Mouse (Mus musculus) CH12.LX (cell line): Measurements from ENCODE around the gene Scaf1. TPM values are rescaled to one million over a fixed set of nuclear protein-coding genes. Genes with fewer than 3 reads are reported as not detected.

Experiments used
- DNase-seq: peaks from one replicate; pipeline ENCODE4 v3.0.0-alpha.2; 2013; ENCODE audit errors: extremely low read depth
- H3K27ac ChIP-seq: 2 replicates; pipeline ENCODE4 v1.5.1; 2012; ENCODE audit warnings: low read depth, mild to moderate bottlenecking, control low read depth, moderate library complexity; ENCODE audit not compliant: insufficient read depth
- H3K27me3 ChIP-seq: replicated peaks from 2 replicates; pipeline ENCODE3; 2012; ENCODE audit warnings: inconsistent platforms
- H3K36me3 ChIP-seq, 2 experiments: replicated peaks in 1 of 2; 2 replicates each; pipeline versions ENCODE3 to v1.6.1; 2012; ENCODE audit warnings: inconsistent platforms in 1 of 2, low read length in 1 of 2, mild to moderate bottlenecking in 1 of 2, mixed read lengths in 1 of 2, moderate library complexity in 1 of 2; ENCODE audit not compliant: control insufficient read depth in 1 of 2, insufficient read depth in 1 of 2
- H3K4me1 ChIP-seq, 2 experiments: 2 replicates each; pipeline ENCODE4 v1.6.1; 2012; ENCODE audit warnings: inconsistent platforms in 1 of 2, moderate library complexity in 1 of 2; ENCODE audit not compliant: insufficient read depth in 2 of 2, control insufficient read depth in 1 of 2
- H3K4me2 ChIP-seq: 2 replicates; pipeline ENCODE4 v1.6.1; 2012; ENCODE audit warnings: low read depth, mild to moderate bottlenecking, control low read depth; ENCODE audit not compliant: poor library complexity, insufficient read depth, severe bottlenecking
- H3K4me3 ChIP-seq, 3 experiments: fragments of 150-350 bp in 1 of 3; sonication (generic) in 1 of 3; replicated peaks in 1 of 3; 2 replicates each; pipeline versions ENCODE3 to v1.5.1; 2011 to 2012; ENCODE audit warnings: low read depth in 2 of 3, low read length in 2 of 3, mild to moderate bottlenecking in 2 of 3, moderate library complexity in 2 of 3, control low read depth in 1 of 3, improper control_type of control experiment in 1 of 3, inconsistent platforms in 1 of 3, mixed read lengths in 1 of 3; ENCODE audit not compliant: poor library complexity in 1 of 3
- H3K79me2 ChIP-seq: replicated peaks from 2 replicates; pipeline ENCODE4 v1.6.1; 2012; ENCODE audit warnings: mild to moderate bottlenecking, moderate library complexity; ENCODE audit not compliant: control insufficient read depth, poor library complexity, insufficient read depth, severe bottlenecking; ENCODE audit errors: extremely low read depth
- H3K9ac ChIP-seq: 2 replicates; pipeline ENCODE4 v1.6.1; 2012; ENCODE audit warnings: low read depth, mild to moderate bottlenecking, control low read depth, moderate library complexity; ENCODE audit not compliant: insufficient read depth
- H3K9me3 ChIP-seq: replicated peaks from 2 replicates; pipeline ENCODE3; 2012; ENCODE audit warnings: low read length, inconsistent platforms, mixed read lengths
- BHLHE40 ChIP-seq: IDR thresholded peaks from 2 replicates; pipeline ENCODE4 v1.6.1; 2011; ENCODE audit warnings: mild to moderate bottlenecking, low read depth, low read length, improper control_type of control experiment
- CHD1 ChIP-seq: IDR thresholded peaks from 2 replicates; pipeline ENCODE4 v1.6.1; 2012; ENCODE audit warnings: low read depth, low read length, improper control_type of control experiment, inconsistent platforms
- CHD2 ChIP-seq: IDR thresholded peaks from 2 replicates; pipeline ENCODE4 v1.6.1; 2011; ENCODE audit warnings: low read length, improper control_type of control experiment
- E2F4 ChIP-seq: IDR thresholded peaks from 2 replicates; pipeline ENCODE4 v1.6.1; 2011; ENCODE audit warnings: low read depth, low read length, improper control_type of control experiment; ENCODE audit not compliant: insufficient replicate concordance
- EP300 ChIP-seq: IDR thresholded peaks from 2 replicates; pipeline ENCODE4 v1.6.1; 2011; ENCODE audit warnings: low read length, improper control_type of control experiment
- ETS1 ChIP-seq: conservative IDR thresholded peaks from 2 replicates; pipeline ENCODE4 v1.6.1; 2012; ENCODE audit warnings: low read depth, mild to moderate bottlenecking, inconsistent platforms, low read length, improper control_type of control experiment, moderate library complexity
- GABPA ChIP-seq: IDR thresholded peaks from 2 replicates; pipeline ENCODE4 v1.6.1; 2012; ENCODE audit warnings: low read depth, low read length, improper control_type of control experiment, inconsistent platforms; ENCODE audit not compliant: insufficient replicate concordance
- HCFC1 ChIP-seq: IDR thresholded peaks from 2 replicates; pipeline ENCODE4 v1.6.1; 2012; ENCODE audit warnings: low read depth, mild to moderate bottlenecking, inconsistent platforms, low read length, improper control_type of control experiment
- IRF4 ChIP-seq: IDR thresholded peaks from 2 replicates; pipeline ENCODE4 v1.6.1; 2014; ENCODE audit warnings: low read depth, mild to moderate bottlenecking, inconsistent platforms, low read length, improper control_type of control experiment
- JUND ChIP-seq: conservative IDR thresholded peaks from 2 replicates; pipeline ENCODE4 v1.6.1; 2011; ENCODE audit warnings: low read depth, low read length, improper control_type of control experiment
- KAT2A ChIP-seq: IDR thresholded peaks from 2 replicates; pipeline ENCODE4 v1.6.1; 2012; ENCODE audit warnings: low read length, improper control_type of control experiment, inconsistent platforms; ENCODE audit not compliant: insufficient replicate concordance
- MAX ChIP-seq: IDR thresholded peaks from 2 replicates; pipeline ENCODE4 v1.6.1; 2011; ENCODE audit warnings: low read length, improper control_type of control experiment
- MXI1 ChIP-seq: IDR thresholded peaks from 2 replicates; pipeline ENCODE4 v1.6.1; 2011; ENCODE audit warnings: mild to moderate bottlenecking, low read depth, low read length, improper control_type of control experiment
- MYC ChIP-seq: IDR thresholded peaks from 2 replicates; pipeline ENCODE4 v1.6.1; 2011; ENCODE audit warnings: low read depth, mild to moderate bottlenecking, improper control_type of control experiment, low read length
- NELFE ChIP-seq: IDR thresholded peaks from 2 replicates; pipeline ENCODE4 v1.6.1; 2011; ENCODE audit warnings: low read depth, low read length, improper control_type of control experiment
- NRF1 ChIP-seq: IDR thresholded peaks from 2 replicates; pipeline ENCODE4 v1.6.1; 2014; ENCODE audit warnings: low read depth, mild to moderate bottlenecking, inconsistent platforms, low read length, improper control_type of control experiment, moderate library complexity
- POLR2A ChIP-seq: IDR thresholded peaks from 2 replicates; pipeline ENCODE4 v1.6.1; 2011; ENCODE audit warnings: low read depth, mild to moderate bottlenecking, improper control_type of control experiment, low read length
- POLR2AphosphoS2 ChIP-seq: IDR thresholded peaks from 2 replicates; pipeline ENCODE4 v1.6.1; 2011; ENCODE audit warnings: low read depth, low read length, improper control_type of control experiment
- RAD21 ChIP-seq: IDR thresholded peaks from 2 replicates; pipeline ENCODE4 v1.6.1; 2011; ENCODE audit warnings: low read depth, mild to moderate bottlenecking, low read length, improper control_type of control experiment, moderate library complexity
- RCOR1 ChIP-seq: conservative IDR thresholded peaks from 2 replicates; pipeline ENCODE4 v1.6.1; 2012; ENCODE audit warnings: low read depth, mild to moderate bottlenecking, inconsistent platforms, low read length, improper control_type of control experiment
- SIN3A ChIP-seq: IDR thresholded peaks from 2 replicates; pipeline ENCODE4 v1.6.1; 2012; ENCODE audit warnings: low read length, improper control_type of control experiment, inconsistent platforms
- SMC3 ChIP-seq: IDR thresholded peaks from 2 replicates; pipeline ENCODE4 v1.6.1; 2011; ENCODE audit warnings: low read depth, low read length, improper control_type of control experiment
- TCF12 ChIP-seq: IDR thresholded peaks from 2 replicates; pipeline ENCODE4 v1.6.1; 2014; ENCODE audit warnings: low read depth, mild to moderate bottlenecking, inconsistent platforms, low read length, improper control_type of control experiment
- UBTF ChIP-seq: IDR thresholded peaks from 2 replicates; pipeline ENCODE4 v1.6.1; 2012; ENCODE audit warnings: low read depth, mild to moderate bottlenecking, inconsistent platforms, low read length, improper control_type of control experiment, moderate library complexity
- USF1 ChIP-seq: IDR thresholded peaks from 2 replicates; pipeline ENCODE4 v1.6.1; 2014; ENCODE audit warnings: low read depth, mild to moderate bottlenecking, inconsistent platforms, low read length, improper control_type of control experiment
- USF2 ChIP-seq: conservative IDR thresholded peaks from 2 replicates; pipeline ENCODE4 v1.6.1; 2011; ENCODE audit warnings: low read depth, low read length, improper control_type of control experiment
- ZMIZ1 ChIP-seq: IDR thresholded peaks from 2 replicates; pipeline ENCODE4 v1.6.1; 2012; ENCODE audit warnings: low read depth, mild to moderate bottlenecking, inconsistent platforms, low read length, improper control_type of control experiment
- dilution Hi-C: fragments of 300-500 bp; cut with MboI; formaldehyde crosslinking; loops from 2 replicates; pipeline ENCODE4 v1.14.3; 2020; ENCODE audit warnings: low sequenced_read_pairs; ENCODE audit not compliant: extremely low pct_unique_long_range_greater_than_20kb, extremely low pct_ligation_motif_present
- in situ Hi-C: fragments of 300-500 bp; cut with MboI; formaldehyde crosslinking; loops from 3 replicates; pipeline ENCODE4 v1.14.3; 2019; ENCODE audit warnings: low sequenced_read_pairs, low pct_ligation_motif_present, low pct_unique_long_range_greater_than_20kb, mixed read lengths
- polyA plus RNA-seq: library from polyadenylated mRNA; unstranded; fragments of >175 nt; gene quantifications from 2 replicates; pipeline ENCODE4 v1.2.1, GENCODE M21; 2012; ENCODE audit warnings: low read depth; ENCODE audit not compliant: insufficient read length
- total RNA-seq, 2 experiments: library from RNA; depleted of rRNA; stranded (reverse); fragments of 300-350 nt in 1 of 2; fragments of >200 nt in 1 of 2; gene quantifications; 2 replicates each; pipeline ENCODE4 v1.2.3; 2012 to 2014

Gene Scaf1
- total and polyA plus RNA-seq, 3 experiments: 5.4 to 41.9 (median 18.2) TPM

DNA sequence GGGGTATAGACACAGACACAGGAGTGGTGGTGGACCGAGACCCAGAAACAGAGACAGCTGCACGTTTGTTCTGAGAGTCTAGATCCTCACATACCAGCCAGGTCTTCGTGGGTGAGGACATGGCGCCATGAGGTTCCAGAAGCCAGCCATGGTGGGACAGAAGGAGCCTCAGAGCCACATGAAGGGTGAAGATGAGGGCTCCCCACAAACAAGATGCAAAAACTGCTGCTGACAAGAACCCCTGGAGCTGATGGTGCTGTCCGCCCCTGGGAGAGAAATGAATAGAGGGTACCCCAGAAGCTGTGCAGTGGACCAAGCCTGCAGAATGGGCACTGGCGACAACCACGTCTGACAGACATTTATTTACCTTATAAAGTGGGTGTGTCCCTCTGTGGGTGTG is 45.0 kb downstream of the Scaf1 start:
- no peak for TF ChIP-seq MAX
- no peak for TF ChIP-seq USF1
- TF ChIP-seq SMC3: no peak
- TF ChIP-seq POLR2A: no peak
- no peak for TF ChIP-seq JUND
- no peak for TF ChIP-seq E2F4
- no peak for TF ChIP-seq CHD1
- TF ChIP-seq GABPA: no peak
- no peak for TF ChIP-seq RAD21
- no peak overlapping the region; the same call in 1 of the 2 replicates for H3K9ac ChIP-seq
- in situ Hi-C loops (no loop called here), dilution Hi-C loops (no loop called here)
- H3K9me3 ChIP-seq: no peaks in the 10 kb centered on the region
- H3K4me1 ChIP-seq: peaks cover 7 to 25% of the 10 kb centered on the region in 2 experiments; a peak in 3 of 4 replicates
- peak overlapping the region; percentile 71 for H3K4me2 ChIP-seq
- peak overlapping the region in 1 of 3 experiments; percentile 56 for H3K4me3 ChIP-seq
- no peak for DNase-seq
- no peak overlapping the region for H3K27ac ChIP-seq
- H3K79me2 ChIP-seq: no peaks in the 10 kb centered on the region
- H3K27me3 ChIP-seq: no peaks in the 10 kb centered on the region
- peaks cover 1 to 32% of the 10 kb centered on the region in 2 experiments for H3K36me3 ChIP-seq

DNA sequence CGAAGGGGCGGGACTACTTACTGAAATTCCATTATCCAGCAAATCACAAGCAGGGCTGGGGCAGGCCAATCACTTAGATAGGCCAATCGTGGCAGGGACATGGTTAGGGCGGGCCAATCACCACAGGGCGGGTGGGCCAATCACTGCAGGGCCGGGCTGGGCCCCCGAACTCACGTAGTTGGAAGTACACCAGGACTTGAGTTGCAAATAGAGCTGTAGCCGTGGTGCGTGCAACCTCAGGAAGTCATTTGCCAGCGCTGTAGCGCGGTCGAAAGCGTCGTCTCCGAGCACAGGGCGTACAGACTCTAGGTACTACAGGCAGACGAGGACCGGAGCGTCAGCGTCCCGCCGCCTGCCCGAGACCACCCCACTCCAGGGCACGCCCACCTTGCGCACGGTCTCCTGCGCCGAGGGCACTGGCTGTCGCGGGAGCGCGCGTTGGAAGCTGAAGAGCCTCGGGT is 45.9 kb downstream of the Scaf1 start:
- dilution Hi-C loops: no loop called here
- Histone ChIP-seq H3K27ac (peak overlapping the region; percentile 65), H3K27me3 (no peaks in the 10 kb centered on the region), H3K36me3 (peaks cover 0 to 33% of the 10 kb centered on the region in 2 experiments), H3K4me2 (peak overlapping the region; percentile 86), H3K79me2 (no peaks in the 10 kb centered on the region), H3K9me3 (no peaks in the 10 kb centered on the region), H3K4me1 (peaks cover 7 to 25% of the 10 kb centered on the region in 2 experiments; a peak in 3 of 4 replicates), H3K9ac (peak overlapping the region; percentile 22; the same call in 1 of the 2 replicates), H3K4me3 (peak overlapping the region; percentile 52 to 62 (median 56))
- TF ChIP-seq CHD2: peak; percentile 87
- TF ChIP-seq CHD1: no peak
- no peak for TF ChIP-seq MYC
- no peak for TF ChIP-seq UBTF
- TF ChIP-seq MAX: no peak
- no peak for TF ChIP-seq KAT2A
- no peak for TF ChIP-seq JUND
- peak; percentile 20; the same call in 1 of the 2 replicates for TF ChIP-seq NELFE
- no peak for TF ChIP-seq EP300
- 0 out of 2 replicates have a peak, but pooled peaks have one; percentile 18 for TF ChIP-seq BHLHE40
- no peak for TF ChIP-seq RCOR1
- peak; percentile 67; the same call in 1 of the 2 replicates for TF ChIP-seq POLR2A
- TF ChIP-seq ZMIZ1: peak; percentile 72
- no peak for TF ChIP-seq ETS1
- TF ChIP-seq SIN3A: no peak; the same call in 1 of the 2 replicates
- TF ChIP-seq GABPA: no peak
- no peak for TF ChIP-seq IRF4
- TF ChIP-seq TCF12: 0 out of 2 replicates have a peak, but pooled peaks have one; percentile 28
- 0 out of 2 replicates have a peak, but pooled peaks have one; percentile 40 for TF ChIP-seq HCFC1
- TF ChIP-seq MXI1: 0 out of 2 replicates have a peak, but pooled peaks have one; percentile 46
- no peak for TF ChIP-seq POLR2AphosphoS2
- TF ChIP-seq USF2: no peak
- TF ChIP-seq USF1: no peak
- TF ChIP-seq NRF1: peak; percentile 64
- in situ Hi-C loops: no loop called here
- peak; percentile 93 for DNase-seq
